36 mouse cellular contexts compared by ENCODE assay signal in the genomic region with DNA sequence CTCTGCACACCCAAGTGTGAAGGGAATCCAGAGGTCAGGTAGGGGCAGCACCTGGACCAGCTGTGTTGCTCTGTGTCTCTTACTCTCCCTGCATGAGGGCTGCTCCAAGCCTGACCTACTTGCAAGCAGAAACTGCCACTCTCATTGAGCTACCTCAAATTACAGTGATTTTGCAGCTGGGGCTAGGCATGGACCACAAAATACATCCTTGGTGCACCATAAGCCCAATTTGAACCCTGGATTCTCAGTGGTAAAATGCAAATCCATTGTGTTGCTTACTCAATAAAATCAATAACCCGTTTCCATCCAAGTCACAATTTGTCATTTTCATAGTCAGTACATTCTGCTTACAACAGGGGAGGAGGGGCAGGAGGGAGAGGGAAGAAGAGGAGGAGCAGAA. TPM values are rescaled to one million over a fixed set of nuclear protein-coding genes. Genes with fewer than 3 reads are reported as not detected.
A peak's percentile ranks its signal among the peaks of the same experiment; 100 is the strongest.
DNase-seq lines count a peak whose midpoint lies in the region; ATAC-seq and TF ChIP-seq lines count a peak whose summit lies in the region.
"Had no signal": no experiment of that assay in that cellular context is flagged by ENCODE, and none has a peak within 500 bp of the region (broad histone marks: within the 10 kb centered on the region; RNA-seq: fewer than 3 reads in every experiment).

No protein-coding gene starts in this region.

- H3K4me3 ChIP-seq in gastrocnemius, adult 2 months, result no peak overlapping the region
- H3K4me3 ChIP-seq in midbrain, embryonic 13.5 days (replicated peaks), result no peak overlapping the region
- H3K4me3 ChIP-seq in midbrain, embryonic 14.5 days (replicated peaks; ENCODE audit: low read depth, low read length), result no peak overlapping the region
- peak overlapping the region; percentile 65; the same call in 1 of the 2 replicates for H3K4me3 ChIP-seq in embryonic facial prominence, embryonic 10.5 days
- no peak overlapping the region for H3K4me3 ChIP-seq in limb, embryonic 14.5 days (replicated peaks; ENCODE audit: low read length)
- H3K4me3 ChIP-seq: liver, embryonic 15.5 days had no signal

- H3K4me2 ChIP-seq in midbrain, embryonic 13.5 days (replicated peaks), result no peak overlapping the region
- no peak overlapping the region for H3K4me2 ChIP-seq in midbrain, embryonic 14.5 days (ENCODE audit: low read length)
- H3K4me2 ChIP-seq in limb, embryonic 14.5 days (replicated peaks; ENCODE audit: low read depth, low read length, severe bottlenecking), result no peak overlapping the region
- H3K4me2 ChIP-seq: liver, embryonic 15.5 days had no signal

- ATAC-seq in midbrain, embryonic 13.5 days, result 0 out of 2 replicates have a peak, but pooled peaks have one; percentile 41
- no peak for ATAC-seq in midbrain, embryonic 14.5 days (ENCODE audit: low FRiP score, low TSS enrichment)
- ATAC-seq in limb, embryonic 14.5 days (ENCODE audit: low FRiP score, low read depth), result no peak
- ATAC-seq: inflammation-experienced regulatory T-cells, adult 6 months; midbrain, embryonic 16.5 days had no signal

- DNase-seq in gastrocnemius, adult 2 months, result no peak
- DNase-seq in gastrocnemius, postnatal 36 days, result no peak
- DNase-seq in midbrain, embryonic 14.5 days, result no peak
- peak; percentile 23 for DNase-seq in embryonic facial prominence, embryonic 10.5 days (ENCODE audit: low spot score)
- no peak for DNase-seq in limb, embryonic 14.5 days (ENCODE audit: low spot score)
- no peak for DNase-seq in spleen, postnatal 14 days (ENCODE audit: low spot score in 2 of 2)
- DNase-seq in kidney, postnatal 14 days, result no peak
- DNase-seq: adrenal gland, postnatal 36 days; cerebellum, adult 11-12 months; cerebellum, postnatal 14 days; heart, postnatal 14 days; kidney, adult 18-20 months; kidney, postnatal 25 days; layer of hippocampus, postnatal 36 days; liver; lung, postnatal 36 days; right cerebral cortex, adult 18-20 months had no signal

- TF ChIP-seq CTCF in gastrocnemius, adult 2 months (IDR thresholded peaks at IDR 0.05), result no peak

- 33% methylated on average over 1 of the region's 1 CpGs for WGBS in midbrain, embryonic 13.5 days
- 28% methylated on average over 1 of the region's 1 CpGs for WGBS in midbrain, embryonic 14.5 days
- 40% methylated on average over 1 of the region's 1 CpGs for WGBS in embryonic facial prominence, embryonic 10.5 days
- 26% methylated on average over 1 of the region's 1 CpGs for WGBS in limb, embryonic 14.5 days

- peaks cover 10% of the 10 kb centered on the region; the same call in 1 of the 2 replicates for H3K27me3 ChIP-seq in midbrain, embryonic 13.5 days
- no peaks in the 10 kb centered on the region for H3K27me3 ChIP-seq in midbrain, embryonic 14.5 days (ENCODE audit: control insufficient read depth, insufficient read depth, low read length)
- H3K27me3 ChIP-seq in embryonic facial prominence, embryonic 10.5 days (replicated peaks; ENCODE audit: low read depth, poor library complexity, severe bottlenecking), result no peaks in the 10 kb centered on the region
- H3K27me3 ChIP-seq in limb, embryonic 14.5 days (ENCODE audit: control insufficient read depth, insufficient read depth, low read length), result no peaks in the 10 kb centered on the region
- H3K27me3 ChIP-seq: embryonic facial prominence, embryonic 15.5 days; heart, embryonic 12.5 days; lung, embryonic 15.5 days had no signal

- TF ChIP-seq POLR2A in limb, embryonic 14.5 days (IDR thresholded peaks at IDR 0.05; ENCODE audit: borderline replicate concordance, extremely low read depth, insufficient read depth, insufficient read length), result no peak

- intact Hi-C loops in gastrocnemius, adult 2 months (cut with DNase I), result no loop called here
- intact Hi-C loops in gastrocnemius, postnatal 36 days (cut with DNase I), result no loop called here

- H3K36me3 ChIP-seq in midbrain, embryonic 13.5 days, result no peaks in the 10 kb centered on the region
- H3K36me3 ChIP-seq in midbrain, embryonic 14.5 days (ENCODE audit: control insufficient read depth, insufficient read depth, low read length), result no peaks in the 10 kb centered on the region
- H3K36me3 ChIP-seq in embryonic facial prominence, embryonic 10.5 days (replicated peaks), result no peaks in the 10 kb centered on the region
- H3K36me3 ChIP-seq in limb, embryonic 14.5 days (ENCODE audit: control insufficient read depth, insufficient read depth, low read length), result no peaks in the 10 kb centered on the region
- H3K36me3 ChIP-seq: embryonic facial prominence, embryonic 15.5 days; heart, embryonic 12.5 days; liver, embryonic 15.5 days; lung, embryonic 15.5 days; neural tube, embryonic 13.5 days had no signal

- no peaks in the 10 kb centered on the region for H3K9me3 ChIP-seq in midbrain, embryonic 13.5 days
- H3K9me3 ChIP-seq in midbrain, embryonic 14.5 days (ENCODE audit: control insufficient read depth, low read length), result no peaks in the 10 kb centered on the region
- no peaks in the 10 kb centered on the region for H3K9me3 ChIP-seq in embryonic facial prominence, embryonic 10.5 days
- no peaks in the 10 kb centered on the region for H3K9me3 ChIP-seq in limb, embryonic 14.5 days (ENCODE audit: control insufficient read depth, low read length)
- H3K9me3 ChIP-seq: embryonic facial prominence, embryonic 15.5 days; heart, embryonic 12.5 days; liver, embryonic 15.5 days; lung, embryonic 15.5 days; neural tube, embryonic 13.5 days had no signal

- H3K4me1 ChIP-seq in midbrain, embryonic 13.5 days (replicated peaks), result peaks cover 14% of the 10 kb centered on the region
- H3K4me1 ChIP-seq in midbrain, embryonic 14.5 days (ENCODE audit: control insufficient read depth, insufficient read depth, low read length), result no peaks in the 10 kb centered on the region
- H3K4me1 ChIP-seq in embryonic facial prominence, embryonic 10.5 days, result peaks cover 42% of the 10 kb centered on the region
- H3K4me1 ChIP-seq in limb, embryonic 14.5 days (ENCODE audit: control insufficient read depth, insufficient read depth, low read length), result peaks cover 37% of the 10 kb centered on the region
- H3K4me1 ChIP-seq: liver, embryonic 15.5 days had no signal

- H3K9ac ChIP-seq in midbrain, embryonic 13.5 days (replicated peaks), result no peak overlapping the region
- no peak overlapping the region for H3K9ac ChIP-seq in midbrain, embryonic 14.5 days (replicated peaks; ENCODE audit: low read length)
- no peak overlapping the region for H3K9ac ChIP-seq in limb, embryonic 14.5 days (ENCODE audit: low read depth, low read length, severe bottlenecking)
- H3K9ac ChIP-seq: embryonic facial prominence, embryonic 15.5 days; heart, embryonic 12.5 days; hindbrain, embryonic 14.5 days; liver, embryonic 15.5 days had no signal

- 0 out of 2 replicates have a peak overlapping the region, but pooled peaks have one; percentile 20 for H3K27ac ChIP-seq in gastrocnemius, adult 2 months
- no peak overlapping the region for H3K27ac ChIP-seq in midbrain, embryonic 13.5 days
- H3K27ac ChIP-seq in midbrain, embryonic 14.5 days (replicated peaks; ENCODE audit: low read depth, low read length), result no peak overlapping the region
- peak overlapping the region; percentile 88 for H3K27ac ChIP-seq in embryonic facial prominence, embryonic 10.5 days (replicated peaks)
- peak overlapping the region; percentile 43; the same call in 1 of the 2 replicates for H3K27ac ChIP-seq in limb, embryonic 14.5 days (replicated peaks; ENCODE audit: low read depth, low read length)
- H3K27ac ChIP-seq: embryonic facial prominence, embryonic 15.5 days; hindbrain, embryonic 14.5 days; liver, embryonic 15.5 days; neural tube, embryonic 13.5 days had no signal

RNA-seq across cellular contexts. Expression of a gene that starts 59.9 kb away (rescaled TPM):
- not detected for total RNA-seq in gastrocnemius, adult 2 months (2021)
- total RNA-seq in gastrocnemius, postnatal 36 days (2021), result not detected
- polyA plus RNA-seq in midbrain, embryonic 13.5 days (2015; fragmentation: Nextera tagmentation; extraction: Ambion mirVana), result not detected in 2 replicates
- polyA plus RNA-seq in midbrain, embryonic 14.5 days (2014; fragmentation: Nextera tagmentation; extraction: Ambion mirVana), result not detected in 2 replicates
- not detected in 2 replicates for polyA plus RNA-seq in embryonic facial prominence, embryonic 10.5 days (2016; fragmentation: Nextera tagmentation; extraction: Ambion mirVana)
- 0.11 and 0.14 TPM in 2 replicates for polyA plus RNA-seq in limb, embryonic 14.5 days (2012; rRNA removed)
- polyA plus RNA-seq in limb, embryonic 14.5 days (2014; fragmentation: Nextera tagmentation; extraction: Ambion mirVana), result 0.14 and 0.25 TPM in 2 replicates
- total RNA-seq: gastrocnemius, adult 8-10 months; granulocyte monocyte progenitor cell, adult 5-6 weeks; heart, postnatal 14 days; layer of hippocampus, adult 8-10 months; layer of hippocampus, postnatal 36 days; left cerebral cortex, postnatal 14 days; megakaryocyte-erythroid progenitor cell, adult 5-6 weeks had no signal
- polyA plus RNA-seq: embryonic facial prominence, embryonic 15.5 days; forebrain, embryonic 14.5 days; frontal cortex, adult 2 months; heart, embryonic 12.5 days; hindbrain, embryonic 14.5 days; inflammation-experienced regulatory T-cells, adult 6 months; lung, embryonic 15.5 days; midbrain, embryonic 16.5 days; myocyte; neural tube, embryonic 13.5 days; small intestine, adult 2 months; thymus, postnatal 0 days had no signal

Comparison
In these comparisons a context has a peak if more than half of its experiments do, and no peak if none do; other contexts are left out.
1. H3K27ac ChIP-seq: peak in gastrocnemius, adult 2 months (single experiment), embryonic facial prominence, embryonic 10.5 days (single experiment) and limb, embryonic 14.5 days (single experiment); none in midbrain, embryonic 13.5 days (single experiment) and midbrain, embryonic 14.5 days (single experiment).